Mouse (Mus musculus): Measurements from ENCODE around the gene Zic5. TPM values are rescaled to one million over a fixed set of nuclear protein-coding genes. Genes with fewer than 3 reads are reported as not detected.

Gene Zic5
- polyA plus RNA-seq, 1 experiment from 2014 or later, result not detected

- H3K4me2 ChIP-seq (replicated peaks; ENCODE audit: low read depth, low read length), result no peak overlapping the region
- WGBS, result 3% methylated on average over 23 of the region's 24 CpGs
- no peak overlapping the region for H3K4me3 ChIP-seq (ENCODE audit: low read depth, low read length)
- no peaks in the 10 kb centered on the region for H3K9me3 ChIP-seq (ENCODE audit: low read length)
- H3K36me3 ChIP-seq (ENCODE audit: insufficient read depth, low read length), result no peaks in the 10 kb centered on the region
- ATAC-seq, result no peak
- H3K9ac ChIP-seq (replicated peaks; ENCODE audit: low read depth), result no peak overlapping the region
- no peak for TF ChIP-seq EP300 (IDR thresholded peaks at IDR 0.05)
- TF ChIP-seq CTCF (IDR thresholded peaks at IDR 0.05), result no peak
- no peaks in the 10 kb centered on the region for H3K4me1 ChIP-seq (ENCODE audit: insufficient read depth, low read depth, low read length)
- no peak overlapping the region for H3K27ac ChIP-seq (ENCODE audit: low read length)
- DNase-seq (ENCODE audit: low spot score), result no peak
- peaks cover 79% of the 10 kb centered on the region for H3K27me3 ChIP-seq (replicated peaks; ENCODE audit: insufficient read depth, low read length)
Observed at GRCm38 (mm10) chr14:122484844-122485551, 19.5 kb upstream of the Zic5 start.

DNA sequence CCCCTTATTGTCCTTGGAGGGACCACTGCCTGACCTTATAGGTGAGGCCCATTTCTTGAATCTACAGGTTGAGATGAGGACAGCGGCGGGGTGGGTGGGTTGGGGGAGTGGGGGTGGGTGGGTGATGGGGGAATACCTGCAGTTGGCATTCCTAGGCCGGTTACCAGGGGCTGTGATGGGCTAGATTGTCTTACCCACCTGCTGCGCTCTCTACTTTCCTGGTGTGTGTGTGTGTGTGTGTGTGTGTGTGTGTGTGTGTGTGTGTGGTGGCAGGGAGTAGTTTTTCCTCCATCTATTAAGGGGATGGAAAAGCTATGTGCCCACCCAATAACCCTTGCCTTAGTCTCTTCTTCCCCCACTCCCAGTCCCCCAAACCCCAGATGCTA, 19.0 kb upstream of the Zic5 start:
- no peaks in the 10 kb centered on the region for H3K9me3 ChIP-seq (ENCODE audit: low read length)
- TF ChIP-seq CTCF (IDR thresholded peaks at IDR 0.05) (no peak), EP300 (IDR thresholded peaks at IDR 0.05) (no peak)
- ATAC-seq (no peak), DNase-seq (ENCODE audit: low spot score) (no peak)
- H3K4me1 ChIP-seq (ENCODE audit: insufficient read depth, low read depth, low read length), result no peaks in the 10 kb centered on the region
- WGBS, result 11% methylated on average over 3 of the region's 4 CpGs
- no peaks in the 10 kb centered on the region for H3K36me3 ChIP-seq (ENCODE audit: insufficient read depth, low read length)
- no peak overlapping the region for H3K27ac ChIP-seq (ENCODE audit: low read length)
- H3K4me3 ChIP-seq (ENCODE audit: low read depth, low read length), result no peak overlapping the region
- H3K9ac ChIP-seq (replicated peaks; ENCODE audit: low read depth), result no peak overlapping the region
- H3K27me3 ChIP-seq (replicated peaks; ENCODE audit: insufficient read depth, low read length), result peaks cover 73% of the 10 kb centered on the region
- H3K4me2 ChIP-seq (replicated peaks; ENCODE audit: low read depth, low read length), result no peak overlapping the region

GRCm38 (mm10) chr14:122483556-122484421, 18.3 kb upstream of the Zic5 start:
- Histone ChIP-seq H3K27ac (ENCODE audit: low read length) (no peak overlapping the region), H3K4me1 (ENCODE audit: insufficient read depth, low read depth, low read length) (no peaks in the 10 kb centered on the region), H3K4me2 (replicated peaks; ENCODE audit: low read depth, low read length) (no peak overlapping the region), H3K36me3 (ENCODE audit: insufficient read depth, low read length) (no peaks in the 10 kb centered on the region), H3K9ac (replicated peaks; ENCODE audit: low read depth) (no peak overlapping the region), H3K27me3 (replicated peaks; ENCODE audit: insufficient read depth, low read length) (peaks cover 71% of the 10 kb centered on the region), H3K9me3 (ENCODE audit: low read length) (no peaks in the 10 kb centered on the region), H3K4me3 (ENCODE audit: low read depth, low read length) (no peak overlapping the region)
- WGBS, result 3% methylated on average over 18 of the region's 18 CpGs
- DNase-seq (ENCODE audit: low spot score) (no peak), ATAC-seq (no peak)
- TF ChIP-seq EP300 (IDR thresholded peaks at IDR 0.05) (no peak), CTCF (IDR thresholded peaks at IDR 0.05) (no peak)

- Histone ChIP-seq H3K27me3 (replicated peaks; ENCODE audit: insufficient read depth, low read length) (peaks cover 76% of the 10 kb centered on the region), H3K27ac (ENCODE audit: low read length) (no peak overlapping the region), H3K9me3 (ENCODE audit: low read length) (no peaks in the 10 kb centered on the region), H3K4me3 (ENCODE audit: low read depth, low read length) (no peak overlapping the region), H3K9ac (replicated peaks; ENCODE audit: low read depth) (no peak overlapping the region), H3K36me3 (ENCODE audit: insufficient read depth, low read length) (no peaks in the 10 kb centered on the region), H3K4me2 (replicated peaks; ENCODE audit: low read depth, low read length) (no peak overlapping the region), H3K4me1 (ENCODE audit: insufficient read depth, low read depth, low read length) (no peaks in the 10 kb centered on the region)
- ATAC-seq, result no peak
- TF ChIP-seq EP300 (IDR thresholded peaks at IDR 0.05) (no peak), CTCF (IDR thresholded peaks at IDR 0.05) (no peak)
- WGBS, result 6% methylated on average over 5 of the region's 5 CpGs
- DNase-seq (ENCODE audit: low spot score), result no peak
Observed at GRCm38 (mm10) chr14:122483024-122483385, 17.5 kb upstream of the Zic5 start.

DNA sequence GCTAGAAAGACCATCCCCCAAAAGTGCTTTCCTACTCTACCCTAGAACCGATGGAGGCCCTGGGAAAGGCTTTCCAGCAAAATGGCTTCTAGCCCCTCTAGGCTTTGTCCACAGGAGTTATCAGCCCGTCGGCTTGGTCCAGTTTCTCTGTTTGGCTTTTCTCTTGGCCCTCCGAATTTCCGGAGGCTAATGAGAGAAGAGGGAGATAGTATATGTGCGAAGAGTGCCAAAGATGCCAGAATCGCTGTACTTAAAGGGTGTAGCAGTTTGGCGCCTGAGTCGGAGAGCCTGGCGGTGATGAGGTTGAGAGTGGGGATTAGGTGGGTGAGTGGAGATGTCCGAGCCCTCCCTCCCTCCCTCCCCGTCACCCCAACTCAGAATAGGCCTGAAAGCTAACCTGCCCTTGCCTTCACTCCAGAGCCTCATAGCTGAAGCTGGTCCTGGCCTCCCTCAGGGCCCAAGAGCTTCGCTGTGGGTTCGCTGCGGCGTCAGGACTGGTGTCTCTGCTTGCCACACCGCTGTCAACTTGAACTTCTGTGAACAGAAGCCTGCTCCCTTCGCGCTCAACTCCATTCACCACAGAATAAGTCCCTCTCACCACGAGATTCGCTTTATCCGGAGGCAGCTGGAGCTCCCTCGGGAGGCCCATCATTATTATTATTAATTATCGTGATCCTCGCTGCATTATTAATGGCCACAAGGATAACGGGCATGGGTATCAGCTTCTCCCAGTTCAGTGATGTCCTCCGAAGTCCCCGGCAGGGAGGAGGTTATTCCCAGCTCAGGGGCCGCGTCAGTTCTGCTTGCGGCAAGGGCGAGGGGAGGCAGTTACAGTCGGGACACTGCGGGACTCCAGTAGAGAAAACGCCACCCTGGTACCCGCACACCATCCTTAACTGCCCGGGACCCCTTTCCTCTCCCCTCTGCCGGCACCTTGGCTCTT, 16.9 kb upstream of the Zic5 start:
- H3K27me3 ChIP-seq (replicated peaks; ENCODE audit: insufficient read depth, low read length), result peaks cover 76% of the 10 kb centered on the region
- H3K27ac ChIP-seq (ENCODE audit: low read length), result no peak overlapping the region
- no peak overlapping the region for H3K4me2 ChIP-seq (replicated peaks; ENCODE audit: low read depth, low read length)
- H3K36me3 ChIP-seq (ENCODE audit: insufficient read depth, low read length), result no peaks in the 10 kb centered on the region
- H3K9ac ChIP-seq (replicated peaks; ENCODE audit: low read depth), result no peak overlapping the region
- no peaks in the 10 kb centered on the region for H3K9me3 ChIP-seq (ENCODE audit: low read length)
- no peaks in the 10 kb centered on the region for H3K4me1 ChIP-seq (ENCODE audit: insufficient read depth, low read depth, low read length)
- TF ChIP-seq CTCF (IDR thresholded peaks at IDR 0.05) (no peak), EP300 (IDR thresholded peaks at IDR 0.05) (no peak)
- WGBS, result 2% methylated on average over 38 of the region's 38 CpGs
- no peak overlapping the region for H3K4me3 ChIP-seq (ENCODE audit: low read depth, low read length)
- DNase-seq (ENCODE audit: low spot score) (no peak), ATAC-seq (no peak)

DNA sequence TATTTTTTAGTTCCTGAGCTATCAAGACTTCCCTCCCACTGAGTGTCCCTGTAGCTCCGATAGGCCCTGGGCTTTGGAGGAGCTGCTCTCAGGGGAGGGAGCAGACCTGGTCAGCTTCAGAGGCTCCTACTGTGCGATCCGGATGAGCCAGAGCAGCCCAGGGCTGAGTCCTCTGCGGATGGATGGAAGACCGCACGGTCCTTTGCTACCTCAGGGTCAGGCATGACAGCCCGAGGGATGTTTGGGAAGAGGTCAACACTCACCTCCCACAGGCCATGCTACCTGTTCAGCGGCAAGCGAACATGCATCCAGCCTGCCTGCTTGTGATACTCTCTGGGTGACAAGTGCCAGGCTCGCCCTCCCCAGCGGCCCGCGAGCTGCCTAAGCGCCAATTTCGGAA, 15.7 kb upstream of the Zic5 start:
- Histone ChIP-seq H3K4me3 (ENCODE audit: low read depth, low read length) (no peak overlapping the region), H3K9ac (replicated peaks; ENCODE audit: low read depth) (no peak overlapping the region), H3K4me2 (replicated peaks; ENCODE audit: low read depth, low read length) (no peak overlapping the region), H3K4me1 (ENCODE audit: insufficient read depth, low read depth, low read length) (no peaks in the 10 kb centered on the region), H3K27ac (ENCODE audit: low read length) (no peak overlapping the region), H3K27me3 (replicated peaks; ENCODE audit: insufficient read depth, low read length) (peaks cover 81% of the 10 kb centered on the region), H3K36me3 (ENCODE audit: insufficient read depth, low read length) (no peaks in the 10 kb centered on the region), H3K9me3 (ENCODE audit: low read length) (no peaks in the 10 kb centered on the region)
- ATAC-seq (no peak), DNase-seq (ENCODE audit: low spot score) (no peak)
- TF ChIP-seq CTCF (IDR thresholded peaks at IDR 0.05), result no peak
- TF ChIP-seq EP300 (IDR thresholded peaks at IDR 0.05), result no peak
- 3% methylated on average over 15 of the region's 15 CpGs for WGBS
